Mouse (Mus musculus) midbrain, embryonic 13.5 days (tissue): ENCODE measurements around the gene Grk5. TPM values are rescaled to one million over a fixed set of nuclear protein-coding genes. Genes with fewer than 3 reads are reported as not detected.

Source experiments
- ATAC-seq: fragments of 200-750 bp; cut with Nextera tagmentation; 2 replicates; pipeline ENCODE4 v1.8.0; 2017; ENCODE audit warnings: mild to moderate bottlenecking, moderate TSS enrichment, moderate library complexity
- H3K27ac ChIP-seq: fragments of 300-500 bp; sonication (generic); 2 replicates; pipeline ENCODE4 v1.5.1; 2015; ENCODE audit warnings: inconsistent platforms, mild to moderate bottlenecking, moderate library complexity
- H3K27me3 ChIP-seq: fragments of 300-500 bp; sonication (generic); 2 replicates; pipeline ENCODE4 v1.6.1; 2015; ENCODE audit warnings: mild to moderate bottlenecking, inconsistent platforms
- H3K36me3 ChIP-seq: fragments of 300-500 bp; sonication (generic); 2 replicates; pipeline ENCODE4 v1.6.1; 2015; ENCODE audit warnings: mild to moderate bottlenecking, inconsistent platforms
- H3K4me1 ChIP-seq: fragments of 300-500 bp; sonication (generic); replicated peaks from 2 replicates; pipeline ENCODE4 v1.6.1; 2015; ENCODE audit warnings: inconsistent platforms
- H3K4me2 ChIP-seq: fragments of 300-500 bp; sonication (generic); replicated peaks from 2 replicates; pipeline ENCODE4 v1.6.1; 2015; ENCODE audit warnings: moderate library complexity, mild to moderate bottlenecking, inconsistent platforms
- H3K4me3 ChIP-seq: fragments of 300-500 bp; sonication (generic); replicated peaks from 2 replicates; pipeline ENCODE4 v1.5.1; 2015; ENCODE audit warnings: mild to moderate bottlenecking, inconsistent platforms
- H3K9ac ChIP-seq: fragments of 300-500 bp; sonication (generic); replicated peaks from 2 replicates; pipeline ENCODE4 v1.6.1; 2015; ENCODE audit warnings: mild to moderate bottlenecking, inconsistent platforms
- H3K9me3 ChIP-seq: fragments of 300-500 bp; sonication (generic); 2 replicates; pipeline ENCODE4 v1.6.1; 2016; ENCODE audit warnings: mild to moderate bottlenecking, inconsistent platforms
- WGBS: fragments of 180-500 bp; shearing (Covaris S2); methylation state at CpG from one replicate; pipeline ENCODE4 v1.1.7; 2015; 5-methylcytosine and 5-hydroxymethylcytosine counted together
- polyA plus RNA-seq: library from polyadenylated mRNA; unstranded; fragments of >200 nt; fragmentation: Nextera tagmentation; extraction: Ambion mirVana; gene quantifications from 2 replicates; pipeline ENCODE4 v1.2.1, GENCODE M21; 2015

Grk5 gene
- polyA plus RNA-seq, 1 experiment from 2014 or later: 2.7 TPM

- Histone ChIP-seq H3K9me3 (no peaks in the 10 kb centered on the region), H3K36me3 (peaks cover 28% of the 10 kb centered on the region), H3K27me3 (no peaks in the 10 kb centered on the region), H3K4me3 (no peak overlapping the region), H3K4me2 (no peak overlapping the region), H3K27ac (no peak overlapping the region), H3K9ac (no peak overlapping the region), H3K4me1 (no peaks in the 10 kb centered on the region)
- WGBS: 88% methylated on average over 1 of the region's 1 CpGs
- no peak for ATAC-seq
Measured at GRCm38 (mm10) chr19:61087781-61088180, 198.2 kb downstream of the Grk5 start.

- Histone ChIP-seq H3K27me3 (no peaks in the 10 kb centered on the region), H3K4me2 (no peak overlapping the region), H3K36me3 (peaks cover 34% of the 10 kb centered on the region), H3K4me3 (no peak overlapping the region), H3K9ac (no peak overlapping the region), H3K27ac (no peak overlapping the region), H3K4me1 (no peaks in the 10 kb centered on the region), H3K9me3 (no peaks in the 10 kb centered on the region)
- ATAC-seq: no peak
- WGBS: 94% methylated on average over 3 of the region's 3 CpGs
Measured at GRCm38 (mm10) chr19:61089001-61089400, 199.5 kb downstream of the Grk5 start.

- no peaks in the 10 kb centered on the region for H3K9me3 ChIP-seq
- no peak overlapping the region for H3K9ac ChIP-seq
- peaks cover 34% of the 10 kb centered on the region for H3K36me3 ChIP-seq
- no peak overlapping the region for H3K27ac ChIP-seq
- 94% methylated on average over 4 of the region's 4 CpGs for WGBS
- no peak overlapping the region for H3K4me2 ChIP-seq
- H3K27me3 ChIP-seq: no peaks in the 10 kb centered on the region
- H3K4me3 ChIP-seq: no peak overlapping the region
- no peak for ATAC-seq
- H3K4me1 ChIP-seq: no peaks in the 10 kb centered on the region
Measured at GRCm38 (mm10) chr19:61090541-61090940, 201.0 kb downstream of the Grk5 start.

- Histone ChIP-seq H3K27me3 (no peaks in the 10 kb centered on the region), H3K9ac (no peak overlapping the region)
Measured at GRCm38 (mm10) chr19:61096776-61097175, 207.2 kb downstream of the Grk5 start.

GRCm38 (mm10) chr19:61097764-61098163 lies 208.2 kb downstream of the Grk5 start:
- 17% methylated on average over 4 of the region's 4 CpGs for WGBS
- Histone ChIP-seq H3K4me3 (no peak overlapping the region), H3K9me3 (no peaks in the 10 kb centered on the region), H3K27me3 (no peaks in the 10 kb centered on the region), H3K36me3 (peaks cover 10% of the 10 kb centered on the region; the same call in 1 of the 2 replicates), H3K4me1 (no peaks in the 10 kb centered on the region), H3K9ac (no peak overlapping the region), H3K4me2 (no peak overlapping the region), H3K27ac (no peak overlapping the region)
- ATAC-seq: no peak

More at GRCm38 (mm10) chr19:61096776-61097175, 207.2 kb downstream of the Grk5 start:
- Histone ChIP-seq H3K27ac (no peak overlapping the region), H3K4me3 (no peak overlapping the region), H3K9me3 (no peaks in the 10 kb centered on the region), H3K4me1 (no peaks in the 10 kb centered on the region), H3K4me2 (no peak overlapping the region), H3K36me3 (peaks cover 10% of the 10 kb centered on the region; the same call in 1 of the 2 replicates)
- no peak for ATAC-seq
- WGBS: 81% methylated on average over 2 of the region's 2 CpGs

GRCm38 (mm10) chr19:61110184-61110583 lies 220.6 kb downstream of the Grk5 start:
- Histone ChIP-seq H3K4me3 (no peak overlapping the region), H3K9ac (no peak overlapping the region), H3K4me1 (no peaks in the 10 kb centered on the region), H3K36me3 (peaks cover 10% of the 10 kb centered on the region; the same call in 1 of the 2 replicates), H3K27me3 (no peaks in the 10 kb centered on the region), H3K4me2 (no peak overlapping the region), H3K27ac (no peak overlapping the region), H3K9me3 (peaks cover 20% of the 10 kb centered on the region; the same call in 1 of the 2 replicates)
- ATAC-seq: no peak
- WGBS: 55% methylated on average over 2 of the region's 2 CpGs

- H3K4me2 ChIP-seq: no peak overlapping the region
- WGBS: 92% methylated on average over 10 of the region's 10 CpGs
- no peak overlapping the region for H3K4me3 ChIP-seq
- peaks cover 30% of the 10 kb centered on the region for H3K36me3 ChIP-seq
- H3K27ac ChIP-seq: no peak overlapping the region
- H3K4me1 ChIP-seq: no peaks in the 10 kb centered on the region
- H3K27me3 ChIP-seq: no peaks in the 10 kb centered on the region
- ATAC-seq: no peak
- H3K9ac ChIP-seq: no peak overlapping the region
- peaks cover 2% of the 10 kb centered on the region for H3K9me3 ChIP-seq
Measured at GRCm38 (mm10) chr19:61131096-61131495, 241.5 kb downstream of the Grk5 start.

GRCm38 (mm10) chr19:61138655-61139054 lies 249.1 kb downstream of the Grk5 start:
- no peak for ATAC-seq
- Histone ChIP-seq H3K27me3 (peaks cover 4% of the 10 kb centered on the region; the same call in 1 of the 2 replicates), H3K27ac (no peak overlapping the region), H3K9ac (no peak overlapping the region), H3K4me1 (peaks cover 14% of the 10 kb centered on the region), H3K9me3 (no peaks in the 10 kb centered on the region), H3K4me2 (no peak overlapping the region), H3K36me3 (peaks cover 11% of the 10 kb centered on the region), H3K4me3 (no peak overlapping the region)

GRCm38 (mm10) chr19:61140342-61141206 lies 251.0 kb downstream of the Grk5 start, which contains the start of gene Zfp950:
Zfp950 (minus strand) TSS chr19:61140840.
- Histone ChIP-seq H3K27ac (peak within 1 kb of the TSS; percentile 30; the same call in 1 of the 2 replicates), H3K4me3 (peak within 1 kb of the TSS; percentile 76), H3K4me1 (peaks cover 14% of the 10 kb centered on the region), H3K4me2 (peak within 1 kb of the TSS; percentile 73), H3K27me3 (peaks cover 4% of the 10 kb centered on the region; the same call in 1 of the 2 replicates), H3K9ac (peak within 1 kb of the TSS; percentile 82), H3K9me3 (no peaks in the 10 kb centered on the region), H3K36me3 (peaks cover 4% of the 10 kb centered on the region; the same call in 1 of the 2 replicates)
- ATAC-seq: peak; percentile 99
- WGBS: under 1% methylated on average over 18 of the region's 18 CpGs

GRCm38 (mm10) chr19:61141299-61141698 lies 251.8 kb downstream of the Grk5 start:
- Histone ChIP-seq H3K36me3 (peaks cover 4% of the 10 kb centered on the region; the same call in 1 of the 2 replicates), H3K4me2 (peak overlapping the region; percentile 73), H3K4me1 (peaks cover 14% of the 10 kb centered on the region), H3K9ac (peak overlapping the region; percentile 82), H3K27me3 (peaks cover 4% of the 10 kb centered on the region; the same call in 1 of the 2 replicates), H3K27ac (no peak overlapping the region), H3K9me3 (no peaks in the 10 kb centered on the region), H3K4me3 (peak overlapping the region; percentile 76)
- ATAC-seq: no peak
- WGBS: 21% methylated on average over 4 of the region's 4 CpGs
